Mouse (Mus musculus) brain, adult 2 months (tissue): ENCODE results near the gene Ep300.
"Not testable (repeated sequence)": the region's sequence is repeated elsewhere in the genome, so short reads cannot be mapped to it uniquely, and the experiment has no call there.

ENCODE experiments used
- DNase-seq: peaks from one replicate; pipeline ENCODE4 v3.0.0; 2011; ENCODE audit warnings: low read depth, low spot score

Gene Ep300

GRCm38 (mm10) chr15:81594146-81594696, 9.1 kb downstream of the Ep300 start:
- no peak for DNase-seq

GRCm38 (mm10) chr15:81598742-81599141, 13.6 kb downstream of the Ep300 start:
- DNase-seq: not testable (repeated sequence)

- no peak for DNase-seq
These were observed 20.1 kb downstream of the Ep300 start for GRCm38 (mm10) chr15:81605241-81605640.

GRCm38 (mm10) chr15:81606634-81607033, 21.5 kb downstream of the Ep300 start:
- DNase-seq: peak; percentile 33

GRCm38 (mm10) chr15:81649516-81650455, 64.6 kb downstream of the Ep300 start:
- peak; percentile 73 for DNase-seq

GRCm38 (mm10) chr15:81650636-81651035, 65.5 kb downstream of the Ep300 start:
- DNase-seq: peak; percentile 86

- DNase-seq: no peak
These were observed 76.5 kb downstream of the Ep300 start for GRCm38 (mm10) chr15:81661701-81662100.

GRCm38 (mm10) chr15:81663281-81663680, 78.1 kb downstream of the Ep300 start:
- no peak for DNase-seq

GRCm38 (mm10) chr15:81663697-81664561, 78.8 kb downstream of the Ep300 start, which contains the start of gene L3mbtl2:
Gene L3mbtl2, plus strand, starts transcription at chr15:81663889.
- peak; percentile 95 for DNase-seq

GRCm38 (mm10) chr15:81666957-81667356, 81.8 kb downstream of the Ep300 start:
- no peak for DNase-seq

GRCm38 (mm10) chr15:81670231-81670640, 85.1 kb downstream of the Ep300 start:
- DNase-seq: peak; percentile 73

- no peak for DNase-seq
These were observed 91.5 kb downstream of the Ep300 start for GRCm38 (mm10) chr15:81676637-81677036.

- DNase-seq: no peak
These were observed 95.2 kb downstream of the Ep300 start for GRCm38 (mm10) chr15:81680301-81680805.

GRCm38 (mm10) chr15:81693366-81693966, 108.3 kb downstream of the Ep300 start:
- peak; percentile 33 for DNase-seq

- peak; percentile 94 for DNase-seq
These were observed 109.1 kb downstream of the Ep300 start for GRCm38 (mm10) chr15:81693967-81694881.

- no peak for DNase-seq
These were observed 109.7 kb downstream of the Ep300 start for GRCm38 (mm10) chr15:81694891-81695290.

GRCm38 (mm10) chr15:81697175-81697574, 112.0 kb downstream of the Ep300 start, which contains the start of gene Chadl:
Gene Chadl, minus strand, starts transcription at chr15:81697287.
- DNase-seq: peak; percentile 77

- DNase-seq: peak; percentile 62
These were observed 112.7 kb downstream of the Ep300 start for GRCm38 (mm10) chr15:81697847-81698246.

GRCm38 (mm10) chr15:81698532-81698931, 113.4 kb downstream of the Ep300 start:
- DNase-seq: peak; percentile 11

- DNase-seq: no peak
These were observed 115.0 kb downstream of the Ep300 start for GRCm38 (mm10) chr15:81700161-81700560.
